Mouse (Mus musculus) erythroblast, embryonic 14.5 days (primary cell): ENCODE measurements at regions not wholly inside any gene's neighbourhood (a gene's known extent, or its start where the extent isn't known, plus 50 kb on each side); places are given as distances from the start of the nearest gene placed in this dataset.

Experiments
- H3K27me3 ChIP-seq: 2 replicates; pipeline ENCODE4 v1.6.1; 2012; ENCODE audit warnings: inconsistent platforms; ENCODE audit not compliant: control insufficient read depth
- H3K36me3 ChIP-seq: 2 replicates; pipeline ENCODE4 v1.6.1; 2012; ENCODE audit warnings: mild to moderate bottlenecking, inconsistent platforms; ENCODE audit not compliant: control insufficient read depth
- H3K4me1 ChIP-seq: 2 replicates; pipeline ENCODE4 v1.6.1; 2012; ENCODE audit warnings: inconsistent platforms; ENCODE audit not compliant: control insufficient read depth
- H3K4me3 ChIP-seq: replicated peaks from 2 replicates; pipeline ENCODE3; 2012; ENCODE audit warnings: moderate library complexity, mild to moderate bottlenecking, inconsistent platforms
- H3K9me3 ChIP-seq: 2 replicates; pipeline ENCODE4 v1.6.1; 2012; ENCODE audit warnings: low read length, inconsistent platforms, mixed read lengths; ENCODE audit not compliant: control insufficient read depth
- GATA1 ChIP-seq: IDR thresholded peaks from 2 replicates; pipeline ENCODE4 v1.6.1; 2012; ENCODE audit warnings: low read length, inconsistent platforms, mixed read lengths
- TAL1 ChIP-seq: IDR thresholded peaks from 3 replicates; pipeline ENCODE4 v1.6.1; 2012; ENCODE audit warnings: low read length, inconsistent platforms, mixed read lengths

GRCm38 (mm10) chr10:96720956-96721688, 104.3 kb downstream of the Btg1 start:
- H3K4me3 ChIP-seq, result no peak overlapping the region
- TF ChIP-seq GATA1 (no peak), TAL1 (no peak)
- peaks cover 13% of the 10 kb centered on the region for H3K4me1 ChIP-seq
- no peaks in the 10 kb centered on the region for H3K27me3 ChIP-seq
- no peaks in the 10 kb centered on the region for H3K9me3 ChIP-seq
- H3K36me3 ChIP-seq, result no peaks in the 10 kb centered on the region

- TF ChIP-seq TAL1 (no peak), GATA1 (no peak)
- Histone ChIP-seq H3K4me1 (peaks cover 13% of the 10 kb centered on the region), H3K27me3 (no peaks in the 10 kb centered on the region), H3K9me3 (no peaks in the 10 kb centered on the region), H3K4me3 (no peak overlapping the region), H3K36me3 (no peaks in the 10 kb centered on the region)
These were observed 105.7 kb downstream of the Btg1 start for GRCm38 (mm10) chr10:96722491-96722890.

GRCm38 (mm10) chr10:96723071-96723470, 106.3 kb downstream of the Btg1 start:
- TF ChIP-seq TAL1 (no peak), GATA1 (no peak)
- no peaks in the 10 kb centered on the region for H3K9me3 ChIP-seq

GRCm38 (mm10) chr10:96724436-96725175, 107.8 kb downstream of the Btg1 start:
- H3K4me1 ChIP-seq, result peaks cover 13% of the 10 kb centered on the region
- TF ChIP-seq GATA1, result no peak
- no peak for TF ChIP-seq TAL1
- H3K27me3 ChIP-seq, result no peaks in the 10 kb centered on the region
- H3K9me3 ChIP-seq, result no peaks in the 10 kb centered on the region
- H3K4me3 ChIP-seq, result no peak overlapping the region
- H3K36me3 ChIP-seq, result no peaks in the 10 kb centered on the region

More at GRCm38 (mm10) chr10:96723071-96723470, 106.3 kb downstream of the Btg1 start:
- Histone ChIP-seq H3K4me1 (peaks cover 13% of the 10 kb centered on the region), H3K27me3 (no peaks in the 10 kb centered on the region), H3K4me3 (no peak overlapping the region), H3K36me3 (no peaks in the 10 kb centered on the region)

- Histone ChIP-seq H3K27me3 (no peaks in the 10 kb centered on the region), H3K4me1 (peaks cover 7% of the 10 kb centered on the region), H3K36me3 (no peaks in the 10 kb centered on the region), H3K4me3 (no peak overlapping the region), H3K9me3 (no peaks in the 10 kb centered on the region)
- TF ChIP-seq GATA1 (no peak), TAL1 (no peak)
These were observed 110.3 kb downstream of the Btg1 start for GRCm38 (mm10) chr10:96726801-96727780.

GRCm38 (mm10) chr10:96733581-96733980, 116.8 kb downstream of the Btg1 start:
- Histone ChIP-seq H3K9me3 (no peaks in the 10 kb centered on the region), H3K4me3 (no peak overlapping the region), H3K36me3 (no peaks in the 10 kb centered on the region), H3K27me3 (no peaks in the 10 kb centered on the region), H3K4me1 (no peaks in the 10 kb centered on the region)
- TF ChIP-seq GATA1, result no peak
- no peak for TF ChIP-seq TAL1

- Histone ChIP-seq H3K4me1 (no peaks in the 10 kb centered on the region), H3K4me3 (no peak overlapping the region), H3K27me3 (no peaks in the 10 kb centered on the region), H3K9me3 (no peaks in the 10 kb centered on the region), H3K36me3 (no peaks in the 10 kb centered on the region)
- TF ChIP-seq TAL1, result no peak
- TF ChIP-seq GATA1, result no peak
These were observed 118.3 kb downstream of the Btg1 start for GRCm38 (mm10) chr10:96735146-96735545.

- Histone ChIP-seq H3K4me1 (no peaks in the 10 kb centered on the region), H3K27me3 (no peaks in the 10 kb centered on the region), H3K9me3 (no peaks in the 10 kb centered on the region), H3K36me3 (no peaks in the 10 kb centered on the region), H3K4me3 (no peak overlapping the region)
- TF ChIP-seq GATA1 (no peak), TAL1 (no peak)
These were observed 119.3 kb downstream of the Btg1 start for GRCm38 (mm10) chr10:96735885-96736628.
